Mouse (Mus musculus) liver, adult 2 months (tissue): ENCODE measurements at regions not wholly inside any gene's neighbourhood (a gene's known extent, or its start where the extent isn't known, plus 50 kb on each side); places are given as distances from the start of the nearest gene placed in this dataset.

ENCODE experiments used
- DNase-seq: peaks from one replicate; pipeline ENCODE4 v3.0.0-alpha.2; 2011; ENCODE audit warnings: low read depth, low spot score; ENCODE audit errors: extremely low read depth
- H3K27ac ChIP-seq: fragments of 200-500 bp; replicated peaks from 2 replicates; pipeline ENCODE4 v1.5.1; 2012; ENCODE audit warnings: low read depth, mild to moderate bottlenecking, control low read depth, inconsistent platforms, low read length; ENCODE audit not compliant: insufficient read depth
- H3K27me3 ChIP-seq: fragments of 200-500 bp; 2 replicates; pipeline ENCODE4 v1.6.1; 2012; ENCODE audit warnings: mild to moderate bottlenecking, moderate library complexity, low read length, inconsistent platforms; ENCODE audit not compliant: control insufficient read depth, insufficient read depth
- H3K36me3 ChIP-seq: fragments of 200-500 bp; 2 replicates; pipeline ENCODE4 v1.6.1; 2012; ENCODE audit warnings: low read length, inconsistent platforms; ENCODE audit not compliant: control insufficient read depth, insufficient read depth
- H3K4me1 ChIP-seq: fragments of 200-500 bp; 2 replicates; pipeline ENCODE4 v1.6.1; 2011; ENCODE audit warnings: low read length; ENCODE audit not compliant: control insufficient read depth, insufficient read depth
- H3K4me3 ChIP-seq: fragments of 200-500 bp; 2 replicates; pipeline ENCODE4 v1.5.1; 2011; ENCODE audit warnings: low read depth, mild to moderate bottlenecking, control low read depth, low read length, moderate library complexity; ENCODE audit not compliant: insufficient read depth
- H3K79me2 ChIP-seq: fragments of 200-500 bp; 2 replicates; pipeline ENCODE4 v1.6.1; 2012; ENCODE audit warnings: inconsistent platforms, mild to moderate bottlenecking, low read length, moderate library complexity; ENCODE audit not compliant: control insufficient read depth, insufficient read depth
- H3K9ac ChIP-seq: fragments of 200-500 bp; 2 replicates; pipeline ENCODE4 v1.6.1; 2012; ENCODE audit warnings: low read depth, mild to moderate bottlenecking, control low read depth, inconsistent platforms, low read length
- CTCF ChIP-seq: fragments of 200-500 bp; IDR thresholded peaks from 2 replicates; pipeline ENCODE4 v1.5.1; 2011; ENCODE audit warnings: low read depth, low read length, control low read depth
- POLR2A ChIP-seq: fragments of 200-500 bp; IDR thresholded peaks from 2 replicates; pipeline ENCODE4 v1.6.1; 2011; ENCODE audit warnings: low read length, control low read depth; ENCODE audit not compliant: insufficient read depth; ENCODE audit errors: extremely low read depth
- WGBS: fragments of 180-500 bp; shearing (Covaris S2); methylation state at CpG from one replicate; pipeline ENCODE4 v1.1.7; 2018; 5-methylcytosine and 5-hydroxymethylcytosine counted together

GRCm38 (mm10) chr5:148691486-148691885, 138.9 kb upstream of the Ubl3 start:
- H3K9ac ChIP-seq: no peak overlapping the region
- H3K79me2 ChIP-seq: no peaks in the 10 kb centered on the region
- H3K27ac ChIP-seq: no peak overlapping the region
- DNase-seq: no peak
- no peaks in the 10 kb centered on the region for H3K4me1 ChIP-seq
- no peak overlapping the region for H3K4me3 ChIP-seq
- H3K27me3 ChIP-seq: no peaks in the 10 kb centered on the region
- no peaks in the 10 kb centered on the region for H3K36me3 ChIP-seq
- TF ChIP-seq POLR2A (no peak), CTCF (no peak)
- WGBS: 89% methylated on average over 7 of the region's 7 CpGs

DNA sequence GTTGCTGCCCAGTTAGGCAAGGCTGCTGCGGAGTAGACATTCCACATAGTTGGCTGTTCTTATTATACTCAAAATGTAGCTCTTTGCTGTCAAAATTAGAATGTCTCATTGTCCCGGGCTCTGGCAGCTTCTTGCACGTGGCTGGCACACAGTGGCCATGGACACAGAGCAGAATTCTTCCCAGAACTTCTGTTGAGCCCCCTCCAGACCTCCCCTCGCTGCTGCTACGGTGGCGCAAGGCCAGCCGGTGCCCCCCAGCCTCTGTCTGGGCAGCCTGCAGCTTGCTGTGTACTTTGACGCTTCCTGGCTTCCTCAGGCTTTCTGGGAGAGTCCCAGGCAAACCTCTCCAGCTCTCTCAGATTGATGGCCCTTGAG, 138.2 kb upstream of the Ubl3 start:
- H3K27ac ChIP-seq: no peak overlapping the region
- H3K4me3 ChIP-seq: no peak overlapping the region
- no peaks in the 10 kb centered on the region for H3K36me3 ChIP-seq
- H3K27me3 ChIP-seq: no peaks in the 10 kb centered on the region
- 84% methylated on average over 8 of the region's 8 CpGs for WGBS
- TF ChIP-seq POLR2A (no peak), CTCF (no peak)
- no peaks in the 10 kb centered on the region for H3K79me2 ChIP-seq
- no peak overlapping the region for H3K9ac ChIP-seq
- H3K4me1 ChIP-seq: no peaks in the 10 kb centered on the region
- no peak for DNase-seq

GRCm38 (mm10) chr5:148690158-148690822, 137.7 kb upstream of the Ubl3 start:
- Histone ChIP-seq H3K27ac (no peak overlapping the region), H3K4me1 (no peaks in the 10 kb centered on the region), H3K79me2 (no peaks in the 10 kb centered on the region), H3K4me3 (no peak overlapping the region), H3K27me3 (no peaks in the 10 kb centered on the region), H3K9ac (no peak overlapping the region), H3K36me3 (no peaks in the 10 kb centered on the region)
- no peak for DNase-seq
- TF ChIP-seq POLR2A: no peak
- no peak for TF ChIP-seq CTCF
- 87% methylated on average over 7 of the region's 7 CpGs for WGBS

- 89% methylated on average over 9 of the region's 9 CpGs for WGBS
- Histone ChIP-seq H3K4me3 (no peak overlapping the region), H3K9ac (no peak overlapping the region), H3K27ac (no peak overlapping the region), H3K36me3 (no peaks in the 10 kb centered on the region), H3K79me2 (no peaks in the 10 kb centered on the region), H3K27me3 (no peaks in the 10 kb centered on the region), H3K4me1 (no peaks in the 10 kb centered on the region)
- TF ChIP-seq POLR2A: no peak
- TF ChIP-seq CTCF: no peak
- no peak for DNase-seq
These were observed 136.7 kb upstream of the Ubl3 start for GRCm38 (mm10) chr5:148689297-148689696.

DNA sequence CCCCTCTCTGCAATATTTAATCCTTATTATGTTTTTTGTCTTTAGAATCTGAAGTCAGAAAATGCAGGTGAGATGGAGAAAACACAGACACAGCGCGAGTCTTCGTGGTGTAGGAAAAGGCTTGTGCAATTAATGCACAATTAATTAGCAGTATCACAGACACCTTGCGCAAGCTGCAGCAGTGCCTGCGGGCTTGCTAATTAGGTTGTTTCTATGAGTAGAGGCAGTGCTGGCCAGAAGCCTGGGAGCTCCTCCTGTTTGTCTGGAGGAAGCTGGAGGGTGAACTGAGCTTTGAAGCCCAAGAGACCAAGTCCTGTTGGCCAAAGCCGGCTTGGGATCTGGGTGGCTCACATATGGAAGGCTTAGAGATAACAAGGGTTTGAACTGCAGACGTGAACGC, 135.9 kb upstream of the Ubl3 start:
- no peak overlapping the region for H3K9ac ChIP-seq
- no peaks in the 10 kb centered on the region for H3K27me3 ChIP-seq
- no peak overlapping the region for H3K27ac ChIP-seq
- 86% methylated on average over 8 of the region's 8 CpGs for WGBS
- no peak for TF ChIP-seq CTCF
- no peak for TF ChIP-seq POLR2A
- no peaks in the 10 kb centered on the region for H3K79me2 ChIP-seq
- no peaks in the 10 kb centered on the region for H3K4me1 ChIP-seq
- H3K36me3 ChIP-seq: no peaks in the 10 kb centered on the region
- no peak overlapping the region for H3K4me3 ChIP-seq
- DNase-seq: no peak

- no peaks in the 10 kb centered on the region for H3K36me3 ChIP-seq
- TF ChIP-seq CTCF (no peak), POLR2A (no peak)
- H3K27me3 ChIP-seq: no peaks in the 10 kb centered on the region
- H3K27ac ChIP-seq: no peak overlapping the region
- DNase-seq: no peak
- no peaks in the 10 kb centered on the region for H3K4me1 ChIP-seq
- H3K4me3 ChIP-seq: no peak overlapping the region
- WGBS: 73% methylated on average over 3 of the region's 3 CpGs
- no peak overlapping the region for H3K9ac ChIP-seq
- H3K79me2 ChIP-seq: no peaks in the 10 kb centered on the region
These were observed 135.2 kb upstream of the Ubl3 start for GRCm38 (mm10) chr5:148687827-148688226.
